Mouse (Mus musculus) kidney, postnatal 36 days (tissue): Measurements from ENCODE around the gene Olfr1416.

Source experiments
- DNase-seq, 2 experiments: peaks; one replicate each; pipeline ENCODE4 v3.0.0; 2021 to 2022; ENCODE audit warnings: mixed read lengths in 2 of 2

Olfr1416 gene

GRCm38 (mm10) chr1:92431420-92431819, 53.5 kb downstream of the Olfr1416 start:
- no peak for DNase-seq

GRCm38 (mm10) chr1:92430991-92431390, 53.9 kb downstream of the Olfr1416 start:
- DNase-seq = no peak
